Mouse (Mus musculus): ENCODE data around the gene Arrb1. TPM values are rescaled to one million over a fixed set of nuclear protein-coding genes. Genes with fewer than 3 reads are reported as not detected.
A peak's percentile ranks its signal among the peaks of the same experiment; 100 is the strongest.

Gene Arrb1
- polyA plus RNA-seq, 1 experiment: 63.2 TPM

DNA sequence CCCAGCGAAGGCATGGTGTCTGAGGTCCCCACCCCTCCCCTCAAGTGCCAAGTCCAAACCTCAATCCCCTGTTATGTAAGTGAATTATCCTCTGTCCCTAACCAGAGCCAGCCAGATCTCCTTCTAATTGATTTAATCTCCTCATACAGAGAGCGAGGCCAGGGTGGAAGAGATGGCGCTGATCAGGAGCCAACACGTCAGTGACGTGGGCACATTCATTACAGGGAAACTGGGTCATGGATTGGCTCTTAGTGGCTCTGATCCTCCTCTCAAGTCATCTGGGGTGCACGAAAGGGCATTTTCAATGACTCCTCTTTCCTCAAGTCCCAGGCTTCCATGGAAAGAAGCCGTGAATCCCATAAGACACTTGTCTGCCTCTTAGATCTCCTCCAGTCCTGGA, 109.4 kb downstream of the Arrb1 start:
- TF ChIP-seq POLR2A (IDR thresholded peaks at IDR 0.05; ENCODE audit: borderline replicate concordance, extremely low read depth, insufficient read depth, insufficient read length, poor library complexity, severe bottlenecking) (no peak), CTCF (IDR thresholded peaks at IDR 0.05; ENCODE audit: borderline replicate concordance, extremely low read depth, insufficient read depth, insufficient read length) (no peak)

DNA sequence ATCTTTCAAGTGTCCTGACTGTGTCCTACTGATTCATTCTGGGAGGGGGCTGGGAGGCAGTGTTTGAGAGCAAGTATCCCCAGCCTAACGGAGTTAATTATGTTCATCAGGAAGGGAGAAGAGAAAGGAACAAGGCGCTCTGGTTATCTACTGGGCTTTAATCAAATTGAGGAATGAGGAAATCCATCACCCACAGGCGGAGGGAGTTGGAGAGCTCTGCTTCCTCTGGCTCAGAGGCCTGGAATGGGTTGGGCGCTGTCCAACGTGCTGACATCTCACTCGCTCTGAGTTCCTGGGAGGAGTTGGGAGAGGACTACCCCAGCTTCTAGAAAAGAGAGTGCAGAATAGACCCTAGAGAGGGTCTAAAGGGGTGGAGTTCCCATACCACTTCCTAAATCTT, 113.4 kb downstream of the Arrb1 start:
- no peak for TF ChIP-seq POLR2A (IDR thresholded peaks at IDR 0.05; ENCODE audit: borderline replicate concordance, extremely low read depth, insufficient read depth, insufficient read length, poor library complexity, severe bottlenecking)
- TF ChIP-seq CTCF (IDR thresholded peaks at IDR 0.05; ENCODE audit: borderline replicate concordance, extremely low read depth, insufficient read depth, insufficient read length): no peak
- DNase-seq (ENCODE audit: low read depth): peak; percentile 31

More for the DNA sequence above, 109.4 kb downstream of the Arrb1 start:
- no peak for DNase-seq (ENCODE audit: low read depth)

DNA sequence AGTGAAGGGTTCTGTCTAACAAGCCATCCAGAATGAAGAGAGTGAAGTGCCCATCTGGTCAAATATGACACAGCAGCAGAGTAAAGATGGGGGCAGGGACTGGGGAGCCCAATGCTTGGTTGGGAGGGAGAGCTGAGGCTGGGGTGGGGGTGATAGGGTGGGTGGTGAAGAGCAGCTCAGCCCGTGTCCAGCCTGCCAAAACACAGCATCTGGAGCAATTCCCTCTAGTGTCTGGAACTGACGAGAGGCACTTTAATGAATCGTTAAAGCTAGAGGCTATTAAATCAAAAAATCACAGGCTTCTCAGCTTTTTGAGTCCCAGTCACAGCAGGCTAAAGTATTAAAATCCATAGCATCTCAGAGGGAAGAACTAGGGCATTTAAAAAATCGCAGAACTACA, 114.3 kb downstream of the Arrb1 start:
- TF ChIP-seq POLR2A (IDR thresholded peaks at IDR 0.05; ENCODE audit: borderline replicate concordance, extremely low read depth, insufficient read depth, insufficient read length, poor library complexity, severe bottlenecking) (no peak), CTCF (IDR thresholded peaks at IDR 0.05; ENCODE audit: borderline replicate concordance, extremely low read depth, insufficient read depth, insufficient read length) (no peak)
- DNase-seq (ENCODE audit: low read depth): peak; percentile 29

DNA sequence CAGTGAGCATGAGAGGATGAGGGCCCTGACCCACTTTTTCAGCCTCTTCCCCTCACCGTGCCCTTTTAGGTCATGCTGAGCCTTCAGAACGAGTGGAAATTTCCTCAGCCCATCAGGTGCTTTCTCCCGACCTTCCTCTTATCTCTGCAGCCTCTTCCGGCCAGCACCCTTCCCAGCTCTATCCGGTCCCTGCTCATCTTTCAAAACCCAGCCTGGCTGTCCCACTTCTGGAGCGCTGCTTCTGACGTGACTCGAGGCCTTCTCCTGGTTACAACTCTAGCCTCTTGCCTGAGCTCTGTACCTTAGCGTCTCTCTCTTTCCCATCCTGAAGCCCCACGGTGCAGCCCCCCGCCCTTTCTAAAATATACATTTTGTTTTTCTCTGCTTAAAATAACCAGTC, 119.0 kb downstream of the Arrb1 start:
- no peak for TF ChIP-seq POLR2A (IDR thresholded peaks at IDR 0.05; ENCODE audit: borderline replicate concordance, extremely low read depth, insufficient read depth, insufficient read length, poor library complexity, severe bottlenecking)
- TF ChIP-seq CTCF (IDR thresholded peaks at IDR 0.05; ENCODE audit: borderline replicate concordance, extremely low read depth, insufficient read depth, insufficient read length): no peak
- no peak for DNase-seq (ENCODE audit: low read depth)

Other genes with a start within 250 kb of the Arrb1 start
- 187 and 283 TPM in 2 replicates for gene Serpinh1, start 182.2 kb upstream of the Arrb1 start, polyA plus RNA-seq (2012; rRNA removed)
- 56.3 and 70.2 TPM in 2 replicates for gene Gdpd5, start 154.1 kb upstream of the Arrb1 start, polyA plus RNA-seq (2012; rRNA removed)
- gene Klhl35, start 69.5 kb upstream of the Arrb1 start, polyA plus RNA-seq (2012; rRNA removed): 13.2 and 17.9 TPM in 2 replicates
- gene Rps3, start 51.7 kb upstream of the Arrb1 start, polyA plus RNA-seq (2012; rRNA removed): 722 and 820 TPM in 2 replicates
- 0.83 and 1.7 TPM in 2 replicates for gene Tpbgl, start 91.6 kb downstream of the Arrb1 start, polyA plus RNA-seq (2012; rRNA removed)
- 6.5 and 7.9 TPM in 2 replicates for gene Slco2b1, start 175.9 kb downstream of the Arrb1 start, polyA plus RNA-seq (2012; rRNA removed)
- gene Olfr520, start 194.8 kb downstream of the Arrb1 start, polyA plus RNA-seq (2012; rRNA removed): 0.08 TPM in 1 of 2 replicates, not detected in the other
- gene Olfr521, start 228.0 kb downstream of the Arrb1 start, polyA plus RNA-seq (2012; rRNA removed): not detected in 2 replicates